8 mouse cellular contexts compared by ENCODE assay signal in the genomic region with DNA sequence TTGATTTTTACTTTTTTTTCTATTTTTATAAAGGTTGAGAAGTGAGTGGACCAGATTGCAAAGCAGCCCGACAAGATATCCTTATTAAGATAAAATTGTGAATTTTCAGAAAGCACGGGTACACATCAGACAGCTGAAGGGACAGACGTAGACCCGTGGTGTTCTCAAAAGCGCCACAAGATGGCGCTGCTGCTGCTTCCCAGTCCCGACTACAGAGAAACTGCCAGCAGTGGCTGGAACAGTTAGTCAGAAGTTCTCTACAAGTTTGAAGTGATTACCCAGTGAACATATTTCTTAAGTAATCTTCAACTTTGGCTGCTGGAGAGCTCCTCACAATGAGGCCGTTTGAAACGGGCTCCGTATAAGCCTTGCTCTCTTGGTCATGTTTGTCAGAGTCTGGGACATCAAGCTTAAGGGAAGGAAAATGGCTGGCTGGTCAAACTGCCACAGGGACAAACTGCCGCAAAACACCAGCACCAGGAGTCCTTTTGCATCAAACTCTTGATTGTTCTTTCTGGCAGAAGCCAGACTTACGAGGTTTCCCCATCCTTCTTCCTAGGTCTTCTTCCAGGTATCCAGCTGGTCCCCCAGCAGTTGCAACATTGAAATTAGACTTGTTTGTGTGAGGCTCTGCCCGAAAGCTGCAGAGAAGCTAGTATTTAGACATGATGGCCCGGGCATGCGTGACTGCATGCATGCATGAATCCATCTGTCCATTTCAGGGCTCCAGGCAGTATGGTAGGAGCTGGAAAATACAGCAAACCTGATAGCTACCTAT.
A peak's percentile ranks its signal among the peaks of the same experiment; 100 is the strongest.
DNase-seq lines count a peak whose midpoint lies in the region; ATAC-seq lines count a peak whose summit lies in the region.

No protein-coding gene starts in this region.

- ATAC-seq in megakaryocyte-erythroid progenitor cell, adult 5-6 weeks (replicated peaks; ENCODE audit: low FRiP score, low TSS enrichment, poor library complexity, severe bottlenecking), result peak; percentile 94

- peak; percentile 57 to 58 for DNase-seq in urinary bladder, adult 18-20 months (ENCODE audit: low spot score in 2 of 2)
- DNase-seq in urinary bladder, postnatal 10 days (ENCODE audit: low spot score), result no peak
- peak; percentile 90 for DNase-seq in embryo, embryonic 10 days (ENCODE audit: low spot score)
- DNase-seq in gastrocnemius, postnatal 10 days, result peak; percentile 84
- DNase-seq in hindlimb bud, embryonic 11.5 days (ENCODE audit: extremely low spot score, low read depth, low spot score), result peak; percentile 73
- DNase-seq in left cerebral cortex, adult 18-20 months (ENCODE audit: low spot score in 2 of 2), result peak; percentile 86 to 89
- peak; percentile 20 to 79 for DNase-seq in spleen, postnatal 4 days (ENCODE audit: low spot score in 2 of 2)
